Mouse (Mus musculus) kidney, embryonic 15.5 days (tissue): Measurements from ENCODE around the gene Taf13. TPM values are rescaled to one million over a fixed set of nuclear protein-coding genes. Genes with fewer than 3 reads are reported as not detected.

Experiments used
- ATAC-seq: fragments of 200-750 bp; cut with Nextera tagmentation; replicated peaks from 2 replicates; pipeline ENCODE4 v1.8.0; 2017; ENCODE audit warnings: moderate TSS enrichment; ENCODE audit not compliant: low FRiP score
- H3K27ac ChIP-seq: fragments of 300-500 bp; sonication (generic); 2 replicates; pipeline ENCODE4 v1.5.1; 2015; ENCODE audit warnings: mild to moderate bottlenecking, inconsistent platforms
- H3K27me3 ChIP-seq: fragments of 300-500 bp; sonication (generic); 2 replicates; pipeline ENCODE4 v1.6.1; 2015; ENCODE audit warnings: inconsistent platforms
- H3K36me3 ChIP-seq: fragments of 300-500 bp; sonication (generic); 2 replicates; pipeline ENCODE4 v1.6.1; 2015; ENCODE audit warnings: inconsistent platforms
- H3K4me1 ChIP-seq: fragments of 300-500 bp; sonication (generic); 2 replicates; pipeline ENCODE4 v1.6.1; 2015; ENCODE audit warnings: inconsistent platforms
- H3K4me2 ChIP-seq: fragments of 300-500 bp; sonication (generic); 2 replicates; pipeline ENCODE4 v1.6.1; 2015; ENCODE audit warnings: moderate library complexity, mild to moderate bottlenecking, inconsistent platforms
- H3K4me3 ChIP-seq: fragments of 300-500 bp; sonication (generic); replicated peaks from 2 replicates; pipeline ENCODE4 v1.5.1; 2015; ENCODE audit warnings: mild to moderate bottlenecking, inconsistent platforms
- H3K9ac ChIP-seq: fragments of 300-500 bp; sonication (generic); 2 replicates; pipeline ENCODE4 v1.6.1; 2015; ENCODE audit warnings: mild to moderate bottlenecking, inconsistent platforms
- H3K9me3 ChIP-seq: fragments of 300-500 bp; sonication (generic); replicated peaks from 2 replicates; pipeline ENCODE4 v1.6.1; 2016; ENCODE audit warnings: inconsistent platforms
- WGBS: fragments of 180-500 bp; shearing (Covaris S2); methylation state at CpG from one replicate; pipeline ENCODE4 v1.1.7; 2015; ENCODE audit warnings: mixed read lengths; 5-methylcytosine and 5-hydroxymethylcytosine counted together
- microRNA-seq: library from miRNA; unstranded; fragments of <30 nt; microRNA quantifications from one replicate; pipeline ENCODE4, GENCODE M21; 2016
- polyA plus RNA-seq: library from polyadenylated mRNA; unstranded; fragments of >200 nt; fragmentation: Nextera tagmentation; extraction: Ambion mirVana; gene quantifications from 2 replicates; pipeline ENCODE4 v1.2.1, GENCODE M21; 2015

The Taf13 gene
- polyA plus RNA-seq, 1 experiment from 2014 or later, result 34.2 TPM

DNA sequence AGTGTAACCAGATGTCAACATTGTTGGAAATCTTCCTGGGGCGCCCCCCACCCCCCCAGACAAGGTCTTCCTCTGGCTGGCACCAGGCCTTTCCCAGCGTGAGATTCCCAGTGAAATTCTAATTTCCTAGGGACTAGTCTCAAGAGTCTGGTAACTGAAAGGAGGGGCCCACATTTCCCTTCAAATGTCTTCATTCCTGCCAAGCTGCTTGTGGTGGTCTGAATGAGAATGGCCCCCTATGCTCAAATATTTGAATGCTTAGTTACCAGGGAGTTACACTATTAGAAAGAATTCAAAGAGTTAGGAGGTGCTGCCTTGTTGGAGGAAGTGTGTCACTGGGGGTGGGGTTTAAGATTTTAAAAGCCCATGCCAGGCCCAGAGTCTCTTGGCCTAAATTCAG, 16.9 kb downstream of the Taf13 start:
- 59% methylated on average over 2 of the region's 2 CpGs for WGBS
- no peak for ATAC-seq
- H3K4me3 ChIP-seq, result no peak overlapping the region
- peaks cover 9% of the 10 kb centered on the region; the same call in 1 of the 2 replicates for H3K4me1 ChIP-seq
- no peak overlapping the region for H3K9ac ChIP-seq
- no peaks in the 10 kb centered on the region for H3K27me3 ChIP-seq
- no peak overlapping the region for H3K4me2 ChIP-seq
- H3K9me3 ChIP-seq, result no peaks in the 10 kb centered on the region
- H3K36me3 ChIP-seq, result no peaks in the 10 kb centered on the region
- no peak overlapping the region for H3K27ac ChIP-seq

DNA sequence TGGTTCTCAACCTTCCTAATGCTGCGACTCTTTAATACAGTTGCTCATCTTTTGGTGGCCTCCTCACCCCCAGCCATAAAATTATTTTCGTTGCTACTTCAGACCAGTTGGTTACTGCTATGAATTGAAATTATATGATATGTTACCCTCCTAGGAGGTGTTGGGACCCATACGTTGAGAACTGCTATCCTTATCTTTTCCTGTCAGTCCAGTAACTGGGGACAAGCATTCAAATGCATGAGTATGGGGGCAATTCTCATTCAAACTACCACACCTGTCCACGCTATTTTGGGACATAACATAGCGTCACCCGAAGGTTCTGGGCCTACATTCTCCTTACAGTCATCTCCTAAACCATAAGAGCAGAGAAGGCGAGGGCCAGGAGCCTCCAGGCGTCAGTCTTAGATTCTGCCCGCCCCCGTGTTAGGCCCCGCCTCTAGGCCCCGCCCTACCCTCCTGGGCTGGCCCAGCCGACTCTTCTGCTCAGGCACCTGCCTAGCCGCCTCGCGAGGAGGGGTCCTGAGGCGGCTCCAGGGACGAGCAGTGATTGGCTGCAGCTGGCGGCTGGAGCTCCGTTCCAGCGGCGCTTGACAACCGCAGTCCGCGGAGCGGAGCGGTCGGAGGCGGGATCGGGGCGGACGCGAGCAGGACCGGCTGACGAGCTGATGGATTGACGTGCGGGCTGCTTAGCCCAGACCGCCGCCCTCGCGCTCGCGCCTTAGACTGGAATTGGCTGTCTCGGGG, 19.5 kb downstream of the Taf13 start, which contains the start of gene Wdr47:
Gene Wdr47, plus strand, starts transcription at position 494 of the 744 bp plus-strand sequence.
- peak; percentile 99 for ATAC-seq
- Histone ChIP-seq H3K9ac (peak within 1 kb of the TSS; percentile 68), H3K4me3 (peak within 1 kb of the TSS; percentile 79), H3K27ac (peak within 1 kb of the TSS; percentile 85), H3K27me3 (no peaks in the 10 kb centered on the region), H3K4me1 (peaks cover 9% of the 10 kb centered on the region; the same call in 1 of the 2 replicates), H3K36me3 (no peaks in the 10 kb centered on the region), H3K9me3 (no peaks in the 10 kb centered on the region), H3K4me2 (peak within 1 kb of the TSS; percentile 98)
- WGBS, result 6% methylated on average over 44 of the region's 44 CpGs

DNA sequence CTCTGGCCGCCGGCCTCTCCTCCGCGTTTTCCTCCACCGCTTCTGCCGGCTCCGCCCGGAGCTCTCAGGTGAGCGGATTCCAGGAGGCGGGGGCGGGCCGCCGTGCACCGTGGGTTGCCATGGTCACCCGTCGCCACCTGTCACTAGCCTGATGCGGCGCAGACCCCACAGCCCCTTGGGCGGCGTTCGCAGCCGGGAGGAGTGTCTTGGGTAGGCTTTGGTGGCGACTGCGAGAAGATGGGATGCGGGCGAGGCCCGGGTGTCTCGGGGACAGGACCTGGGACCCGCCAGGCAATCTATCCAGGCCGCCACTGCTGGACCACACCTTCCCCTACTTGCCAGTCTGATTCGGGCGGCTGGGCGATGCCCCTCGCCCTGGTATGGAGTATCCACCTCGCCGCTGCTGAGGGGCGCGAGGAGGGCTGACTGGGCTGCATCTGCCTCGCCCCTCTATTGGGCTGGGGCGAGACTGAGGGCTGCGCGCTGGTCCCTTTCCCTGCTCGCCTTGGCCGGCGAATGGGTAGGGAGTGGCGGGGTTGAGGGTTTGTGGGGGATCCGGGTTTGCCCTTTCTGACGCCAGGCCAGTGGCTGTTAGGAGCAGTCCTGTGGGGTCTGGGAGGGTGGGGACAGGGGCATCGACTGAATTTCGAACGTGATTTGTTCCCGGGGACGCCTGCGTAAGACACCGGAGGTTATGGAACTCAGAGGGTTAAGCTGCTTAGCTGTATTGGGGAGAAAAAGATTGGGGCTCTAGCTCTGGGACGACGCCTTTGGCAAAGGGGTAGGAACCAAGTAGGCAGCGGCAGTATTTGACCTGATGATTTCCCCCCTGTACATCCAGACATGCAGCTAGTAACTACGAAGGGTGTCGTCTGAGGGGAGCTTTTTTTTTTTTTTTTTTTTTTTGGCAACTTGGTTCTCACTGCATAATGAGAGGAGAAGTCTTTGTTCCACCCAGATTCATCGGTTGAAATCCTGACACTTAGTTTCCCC, 20.3 kb downstream of the Taf13 start:
- Histone ChIP-seq H3K9me3 (no peaks in the 10 kb centered on the region), H3K27ac (peak overlapping the region; percentile 85), H3K4me1 (peaks cover 9% of the 10 kb centered on the region; the same call in 1 of the 2 replicates), H3K9ac (peak overlapping the region; percentile 68), H3K27me3 (no peaks in the 10 kb centered on the region), H3K4me3 (peak overlapping the region; percentile 79), H3K4me2 (peak overlapping the region; percentile 98), H3K36me3 (no peaks in the 10 kb centered on the region)
- WGBS, result under 1% methylated on average over 61 of the region's 61 CpGs
- peak; percentile 85 for ATAC-seq

DNA sequence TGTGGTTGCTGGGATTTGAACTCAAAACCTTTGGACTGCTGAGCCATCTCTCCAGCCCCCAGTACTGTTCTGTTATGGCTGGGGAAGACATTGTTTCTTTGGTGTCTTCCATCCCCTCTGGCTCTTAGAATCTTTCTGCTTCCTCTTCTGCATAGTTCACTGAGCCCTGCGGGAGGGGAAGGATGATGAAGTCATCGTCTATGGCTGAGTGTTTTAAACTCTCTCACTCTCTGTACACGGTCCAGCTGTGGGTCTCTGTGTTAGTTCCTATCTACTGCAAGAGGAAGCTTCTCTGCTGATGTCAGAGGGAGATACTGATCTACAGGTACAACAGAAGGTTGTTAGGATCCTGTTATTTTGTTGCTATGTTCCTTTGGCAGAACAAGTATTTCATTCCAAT, 37.4 kb downstream of the Taf13 start:
- 58% methylated on average over 3 of the region's 3 CpGs for WGBS
- H3K4me3 ChIP-seq, result no peak overlapping the region
- H3K27me3 ChIP-seq, result no peaks in the 10 kb centered on the region
- H3K9me3 ChIP-seq, result no peaks in the 10 kb centered on the region
- no peak overlapping the region for H3K9ac ChIP-seq
- ATAC-seq, result no peak
- H3K27ac ChIP-seq, result no peak overlapping the region
- H3K36me3 ChIP-seq, result peaks cover 7% of the 10 kb centered on the region; the same call in 1 of the 2 replicates
- H3K4me1 ChIP-seq, result no peaks in the 10 kb centered on the region
- H3K4me2 ChIP-seq, result no peak overlapping the region

Small RNA genes lying within 50 kb of the gene (microRNA-seq; reads per million reads assigned to microRNA genes)
- gene Gm22860, result not detected

Other genes starting within 250 kb of the Taf13 start
- gene Mybphl, start 206.8 kb upstream of the Taf13 start, polyA plus RNA-seq, result not detected in 2 replicates
- 47.2 and 48.8 TPM in 2 replicates for gene Psrc1, start 187.9 kb upstream of the Taf13 start, polyA plus RNA-seq
- gene Celsr2, start 156.1 kb upstream of the Taf13 start, polyA plus RNA-seq, result 19.3 and 21.6 TPM in 2 replicates
- 126 and 131 TPM in 2 replicates for gene Sars, start 126.5 kb upstream of the Taf13 start, polyA plus RNA-seq
- 0.50 TPM in 1 of 2 replicates, not detected in the other for gene 1700013F07Rik, start 37.5 kb upstream of the Taf13 start, polyA plus RNA-seq
- 1.00 and 1.1 TPM in 2 replicates for gene 5330417C22Rik, start 35.2 kb upstream of the Taf13 start, polyA plus RNA-seq
- gene Tmem167b, start 9.2 kb upstream of the Taf13 start, polyA plus RNA-seq, result 34.0 and 35.6 TPM in 2 replicates
- 8.4 and 10.9 TPM in 2 replicates for gene Wdr47, start 19.6 kb downstream of the Taf13 start, polyA plus RNA-seq
- gene Clcc1, start 82.2 kb downstream of the Taf13 start, polyA plus RNA-seq, result 66.9 and 69.4 TPM in 2 replicates
- 43.3 and 45.1 TPM in 2 replicates for gene Gpsm2, start 150.6 kb downstream of the Taf13 start, polyA plus RNA-seq
- 0.05 and 0.10 TPM in 2 replicates for gene Aknad1, start 168.0 kb downstream of the Taf13 start, polyA plus RNA-seq